Mouse (Mus musculus) NIH3T3 (cell line): ENCODE results near the gene Lrrc61.

Experiments
- DNase-seq: peaks from one replicate; pipeline ENCODE4 v3.0.0-alpha.2; 2012; ENCODE audit warnings: low read depth

The Lrrc61 gene

DNA sequence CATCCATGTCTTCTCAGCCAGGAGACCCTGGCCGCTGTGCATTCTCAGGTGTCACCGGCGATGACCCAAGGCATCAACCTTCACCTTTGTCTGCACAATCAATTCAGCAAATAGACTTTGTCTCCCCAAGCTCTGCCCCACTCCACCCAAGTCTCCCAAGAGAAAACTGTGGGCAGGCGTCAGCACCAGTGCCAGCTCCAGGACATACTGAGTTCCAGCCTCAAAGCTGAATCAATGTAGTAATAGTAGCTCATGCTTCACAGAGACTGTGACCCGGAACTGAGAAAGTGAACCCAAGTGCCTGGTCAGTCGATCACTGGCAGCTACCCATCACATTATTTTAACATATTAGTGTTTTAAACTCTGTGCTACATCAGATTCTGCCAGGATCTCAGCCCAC lies 6.3 kb upstream of the Lrrc61 start:
- DNase-seq, result peak; percentile 40

DNA sequence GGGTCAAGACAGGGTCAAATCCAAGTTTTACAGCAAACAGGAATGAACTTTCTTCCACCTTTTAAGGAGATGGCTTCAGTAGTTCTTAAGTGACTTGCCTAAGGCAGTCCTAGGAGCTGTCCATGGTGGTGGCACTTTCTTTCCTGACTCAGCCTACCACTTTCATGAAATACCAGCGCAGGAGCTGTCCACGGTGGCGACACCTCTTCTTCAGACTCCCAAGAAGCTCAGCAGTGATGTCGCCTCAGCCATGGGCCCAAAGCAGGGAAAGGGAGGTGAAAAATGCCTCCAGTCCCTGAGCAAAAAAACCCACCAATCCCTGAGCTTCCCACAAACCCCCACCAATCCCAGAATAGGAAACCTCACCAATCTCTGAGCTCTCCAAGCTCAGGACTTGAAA lies 1.7 kb upstream of the Lrrc61 start:
- DNase-seq, result peak; percentile 68

DNA sequence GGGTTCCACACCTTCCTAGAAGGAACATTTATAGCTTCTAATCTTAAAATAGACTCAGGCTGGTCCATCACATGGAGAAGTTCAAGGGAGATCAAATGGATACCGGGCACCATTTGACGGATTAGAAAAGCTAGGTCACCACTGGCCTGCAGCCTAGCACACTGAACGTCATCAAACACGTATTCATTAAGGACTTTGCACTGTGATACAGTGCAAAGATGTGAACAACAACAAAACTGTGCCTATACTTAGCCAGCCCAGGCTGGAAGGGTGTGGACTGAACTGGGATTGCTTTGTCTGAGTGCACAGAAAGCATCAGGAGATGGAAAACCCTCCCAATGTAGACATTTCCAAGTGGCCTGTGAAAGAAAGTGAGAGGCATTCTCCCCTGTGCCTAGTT lies 777 bp upstream of the Lrrc61 start:
- peak; percentile 48 for DNase-seq

DNA sequence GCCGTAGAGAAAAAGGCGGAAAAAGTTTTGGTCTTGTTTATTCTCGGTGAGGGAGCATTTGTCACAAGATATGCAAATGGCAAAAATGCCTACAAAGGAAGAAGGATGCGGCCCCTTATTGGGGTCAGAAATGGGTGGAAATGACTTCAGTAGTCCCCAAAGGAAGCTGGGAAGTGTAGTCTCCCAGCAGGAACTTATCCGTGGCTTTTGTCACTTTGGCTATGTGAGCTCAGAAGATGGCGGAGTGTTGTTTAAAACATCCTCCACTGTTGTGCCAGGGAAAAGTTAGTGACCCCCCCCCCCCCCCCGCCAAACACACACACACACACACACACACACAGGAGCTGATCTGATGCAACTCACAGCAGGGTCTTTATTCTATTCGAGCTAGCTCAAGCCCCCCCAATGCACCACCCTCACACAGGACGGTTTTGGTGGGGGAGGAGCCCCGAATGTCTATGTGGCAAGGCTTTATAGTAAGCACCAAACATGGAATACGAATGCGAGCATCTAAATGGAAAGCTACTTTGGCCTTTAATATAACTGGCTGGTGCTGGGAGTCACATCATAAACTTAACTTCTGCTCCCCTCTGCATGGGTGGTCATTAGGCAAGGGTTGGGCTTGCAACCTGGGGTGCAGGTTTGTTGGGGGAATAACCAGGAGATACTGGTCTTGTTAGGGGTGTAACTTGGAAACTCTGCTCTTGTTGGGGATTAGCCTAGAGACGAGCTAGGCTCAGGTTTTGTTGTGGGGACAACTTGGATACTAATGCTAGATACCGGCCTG lies 701 bp downstream of the Lrrc61 start:
- DNase-seq, result peak; percentile 72

DNA sequence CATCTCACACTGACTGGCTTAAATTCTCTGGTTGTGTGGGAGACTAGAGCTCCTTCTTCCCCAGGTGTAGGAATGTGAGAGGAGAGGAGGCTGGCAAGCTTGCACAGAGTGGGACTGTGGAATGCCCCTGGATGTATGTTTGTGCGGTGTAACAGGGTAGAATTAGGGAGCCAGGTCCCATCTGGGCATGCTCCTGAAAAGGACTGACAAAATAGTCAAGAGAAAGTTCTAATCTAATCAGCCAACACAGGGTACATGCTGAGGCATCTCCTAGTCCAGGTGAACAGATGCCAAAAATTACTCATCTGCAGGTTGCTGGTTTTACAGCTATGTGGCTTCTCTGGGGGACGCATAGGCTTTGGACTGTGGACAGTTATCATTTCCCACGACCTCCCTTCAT lies 1.4 kb downstream of the Lrrc61 start:
- no peak for DNase-seq

DNA sequence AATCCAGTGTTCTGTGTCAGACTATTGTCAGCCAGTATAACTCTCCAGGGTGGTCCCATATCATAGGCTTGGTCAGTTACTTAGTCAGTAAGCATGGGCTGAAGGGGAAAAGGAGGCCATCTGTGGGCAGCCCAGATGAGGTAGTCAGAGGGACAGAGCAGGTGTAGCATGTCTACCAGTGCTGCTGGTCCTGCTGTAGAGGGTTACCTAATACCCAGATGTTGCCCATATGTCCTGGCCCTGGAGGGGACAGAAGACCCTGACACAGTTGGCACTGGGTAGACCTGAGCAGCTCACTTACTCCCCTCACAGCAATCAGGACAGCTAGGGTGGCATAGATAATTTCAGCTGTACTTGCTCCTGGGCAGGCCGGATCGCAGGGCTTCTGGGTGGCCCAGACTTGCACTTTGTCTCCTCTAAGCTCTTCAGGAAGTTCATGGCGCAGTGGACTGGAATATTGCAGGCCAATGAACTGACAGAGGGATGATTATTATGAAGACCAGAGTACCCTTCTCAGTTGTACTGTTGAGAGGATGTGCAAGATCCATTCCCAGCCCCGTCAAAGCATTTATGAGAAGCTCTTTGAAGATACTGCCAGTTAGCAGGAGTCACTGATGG lies 11.2 kb downstream of the Lrrc61 start:
- DNase-seq, result no peak

DNA sequence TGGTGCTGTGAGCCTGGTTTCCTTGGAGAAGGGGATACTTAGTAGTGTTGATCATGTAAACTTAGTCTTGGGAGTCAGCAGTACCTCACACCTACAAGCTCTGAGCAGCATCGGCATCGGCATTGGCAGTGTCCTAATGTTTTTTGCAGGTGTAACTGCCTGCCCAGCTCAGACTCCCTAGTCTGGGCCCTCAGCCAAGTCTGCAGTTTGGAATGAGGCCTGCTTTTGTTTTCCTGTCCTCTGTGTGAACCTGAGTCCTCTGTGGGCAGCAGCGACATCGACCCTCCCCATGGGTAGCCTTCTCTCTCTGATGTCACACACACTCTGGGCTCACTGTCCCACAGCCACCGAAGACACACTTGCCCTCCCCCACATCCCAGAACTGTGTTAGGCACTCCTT lies 11.7 kb downstream of the Lrrc61 start:
- peak; percentile 73 for DNase-seq

DNA sequence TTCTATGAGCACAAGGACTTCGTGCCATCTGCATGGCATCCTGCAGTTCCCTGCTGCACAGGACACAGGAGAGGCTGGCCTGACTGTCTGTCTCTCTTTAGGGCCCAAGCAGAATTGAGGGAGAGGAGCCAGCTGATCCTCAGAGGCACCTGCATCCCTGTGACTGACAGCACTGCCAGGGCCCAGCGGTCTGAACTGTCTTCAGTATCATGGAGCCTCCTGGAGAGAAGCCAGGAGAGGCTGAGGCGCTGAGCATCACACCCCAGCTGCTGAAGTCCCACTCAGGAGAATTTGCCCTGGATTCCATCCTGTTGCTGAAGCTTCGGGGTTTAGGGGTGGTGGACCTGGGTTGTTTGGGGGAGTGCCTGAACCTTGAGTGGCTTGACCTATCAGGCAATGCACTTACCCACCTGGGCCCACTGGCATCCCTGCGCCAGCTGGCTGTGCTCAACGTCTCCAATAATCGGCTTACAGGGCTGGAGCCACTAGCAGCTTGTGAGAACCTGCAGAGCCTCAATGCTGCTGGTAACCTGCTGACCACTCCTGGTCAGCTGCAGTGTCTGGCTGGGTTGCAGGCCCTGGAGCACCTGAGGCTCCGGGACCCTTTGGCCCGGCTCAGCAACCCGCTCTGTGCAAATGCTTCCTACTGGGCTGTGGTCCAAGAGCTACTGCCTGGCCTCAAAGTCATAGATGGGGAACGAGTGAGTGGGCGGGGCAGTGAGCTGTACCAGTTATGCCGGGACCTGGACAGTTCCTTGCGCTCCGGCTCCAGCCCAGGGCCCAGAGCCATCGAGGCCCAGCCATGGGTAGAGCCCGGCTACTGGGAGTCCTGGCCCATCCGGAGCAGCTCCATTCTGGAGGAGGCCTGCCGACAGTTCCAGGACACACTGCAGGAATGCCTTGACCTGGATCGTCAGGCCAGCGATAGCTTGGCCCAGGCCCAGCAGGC lies 13.7 kb downstream of the Lrrc61 start:
- DNase-seq, result no peak

DNA sequence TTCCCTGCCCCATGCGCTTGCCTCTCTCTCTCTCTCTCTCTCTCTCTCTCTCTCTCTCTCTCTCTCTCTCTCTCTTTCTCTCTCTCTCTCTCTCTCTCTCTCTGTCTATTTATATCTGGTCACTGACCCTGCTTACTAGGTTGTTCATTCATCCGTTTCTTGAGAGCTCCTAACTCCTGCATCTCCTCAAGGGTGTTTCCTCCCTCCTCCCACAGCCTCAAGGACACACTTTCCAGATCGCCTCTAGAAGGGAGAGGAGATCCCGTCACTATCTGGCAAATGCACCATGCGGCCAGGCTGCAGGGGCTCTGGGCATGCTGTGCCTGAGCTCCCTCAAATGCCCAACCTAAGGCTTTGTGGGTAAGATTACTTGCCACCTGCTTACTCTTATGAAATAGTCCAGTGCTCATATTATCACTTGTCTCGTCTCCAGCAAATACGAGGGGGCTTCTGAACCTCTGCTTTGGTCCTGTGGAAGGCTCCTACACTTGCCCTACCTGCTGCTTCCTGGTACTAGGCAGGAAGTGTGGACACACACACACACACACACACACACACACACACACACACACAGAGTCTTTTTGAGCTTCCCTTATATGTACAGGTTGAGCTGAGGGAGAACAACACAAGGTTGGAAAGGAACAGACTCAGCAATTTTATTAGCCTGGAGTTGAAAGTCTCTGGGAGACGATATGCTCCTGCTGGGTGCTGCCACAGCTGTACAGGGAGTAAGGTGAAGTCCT lies 14.6 kb downstream of the Lrrc61 start:
- no peak for DNase-seq

DNA sequence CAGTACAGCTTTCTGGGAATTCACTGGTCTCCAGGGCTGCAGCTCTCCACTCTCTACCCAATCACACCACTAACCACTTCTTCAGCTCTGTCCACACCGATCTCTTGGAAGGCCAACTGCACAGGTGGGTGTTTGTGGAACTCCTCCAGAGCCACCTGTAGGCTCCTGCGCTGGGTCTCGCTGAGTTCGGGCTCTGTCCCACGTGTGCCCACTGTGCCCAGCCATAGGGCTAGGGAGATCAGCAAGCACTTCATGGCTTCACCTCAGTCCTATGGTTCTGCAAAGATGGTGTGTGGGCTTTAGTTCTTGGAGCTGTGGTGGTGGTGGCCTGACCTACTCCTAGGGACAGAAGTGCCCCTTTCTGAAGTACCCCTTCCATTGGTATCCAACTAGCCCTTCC lies 17.4 kb downstream of the Lrrc61 start:
- DNase-seq, result no peak

DNA sequence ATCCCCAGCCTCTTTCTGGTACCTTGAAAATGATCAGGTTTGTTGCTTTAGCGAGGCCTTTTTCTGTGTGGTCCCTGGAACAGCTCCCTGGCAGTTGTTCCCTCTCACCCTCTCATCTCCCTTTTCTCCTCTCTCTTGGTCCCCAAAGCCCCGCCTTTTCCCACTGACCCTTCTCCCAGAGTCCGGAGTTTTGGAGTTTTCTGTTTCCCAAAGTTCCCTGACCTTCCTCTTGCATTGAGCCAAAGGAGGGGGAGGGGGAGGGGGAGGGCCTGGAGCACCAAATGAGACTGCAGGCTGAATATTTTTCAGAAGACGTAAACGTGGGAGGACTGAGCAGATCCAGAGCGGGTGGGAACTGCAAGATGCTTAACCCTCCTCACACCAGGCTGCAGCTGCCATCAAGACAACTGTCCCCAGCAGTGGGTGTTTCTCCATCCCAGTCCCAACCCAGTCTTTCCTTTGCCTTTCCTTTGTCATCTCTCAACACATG lies 18.0 kb downstream of the Lrrc61 start, which contains the start of gene Rarres2:
Gene Rarres2, minus strand, starts transcription at position 218 of the 490 bp plus-strand sequence.
- DNase-seq, result peak; percentile 51

DNA sequence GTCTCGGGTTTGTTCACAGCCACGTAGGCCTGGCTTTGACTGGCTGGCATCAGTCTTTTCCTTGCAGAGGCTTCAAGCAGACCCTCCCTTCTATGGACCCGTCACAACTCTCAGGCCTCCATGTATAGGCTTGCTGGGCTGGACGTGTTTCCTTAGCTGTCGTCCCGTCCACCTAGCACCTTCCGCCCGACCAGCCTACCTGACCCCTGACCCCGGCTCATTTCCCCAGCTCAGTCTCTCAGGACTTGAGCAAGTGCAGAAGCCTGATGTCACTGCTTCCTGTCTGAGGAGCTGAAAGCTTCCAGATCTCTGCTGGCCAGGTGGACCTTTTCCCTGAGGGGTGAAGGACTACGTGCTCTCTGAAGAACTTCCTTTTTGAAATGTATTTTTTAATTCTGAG lies 18.7 kb downstream of the Lrrc61 start:
- no peak for DNase-seq

DNA sequence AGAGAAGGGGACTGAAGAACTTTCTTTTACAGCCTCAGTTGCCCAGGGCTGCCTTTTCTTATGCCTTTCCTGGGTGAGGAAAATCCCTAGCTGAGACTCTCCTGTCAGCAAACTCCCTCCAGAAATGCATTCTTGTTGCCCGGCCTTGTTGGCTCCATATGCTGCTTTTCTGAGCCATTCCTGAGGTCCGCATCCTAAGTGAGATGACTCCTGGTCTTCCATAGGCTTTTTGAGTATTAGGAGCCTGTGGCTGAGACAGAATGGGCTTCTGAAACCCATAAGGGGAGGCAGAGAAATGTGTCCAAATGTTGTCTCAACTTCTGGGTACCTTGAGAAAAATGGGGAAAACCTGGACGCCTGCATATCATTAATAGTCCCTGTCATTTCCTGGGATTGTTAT lies 19.4 kb downstream of the Lrrc61 start:
- DNase-seq, result no peak

DNA sequence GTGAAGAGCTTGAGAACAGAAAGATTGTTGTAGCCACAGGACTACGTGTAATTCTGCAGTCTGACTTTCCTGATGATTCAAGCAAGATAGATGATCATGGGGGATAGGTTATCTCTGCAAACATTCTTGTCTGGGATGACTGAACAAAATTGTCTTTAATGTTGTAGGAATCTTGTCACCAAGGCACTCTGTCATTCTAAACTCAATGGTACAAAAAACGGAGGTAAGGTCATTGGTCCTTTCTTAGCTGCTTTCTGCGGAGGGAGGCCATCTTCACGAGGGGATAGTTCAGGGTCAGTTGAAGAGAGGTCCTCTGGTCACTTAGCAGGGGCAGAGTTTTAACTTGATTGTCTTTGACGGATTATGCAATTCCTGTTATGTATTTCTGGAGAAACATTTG lies 24.1 kb downstream of the Lrrc61 start:
- DNase-seq, result peak; percentile 30

DNA sequence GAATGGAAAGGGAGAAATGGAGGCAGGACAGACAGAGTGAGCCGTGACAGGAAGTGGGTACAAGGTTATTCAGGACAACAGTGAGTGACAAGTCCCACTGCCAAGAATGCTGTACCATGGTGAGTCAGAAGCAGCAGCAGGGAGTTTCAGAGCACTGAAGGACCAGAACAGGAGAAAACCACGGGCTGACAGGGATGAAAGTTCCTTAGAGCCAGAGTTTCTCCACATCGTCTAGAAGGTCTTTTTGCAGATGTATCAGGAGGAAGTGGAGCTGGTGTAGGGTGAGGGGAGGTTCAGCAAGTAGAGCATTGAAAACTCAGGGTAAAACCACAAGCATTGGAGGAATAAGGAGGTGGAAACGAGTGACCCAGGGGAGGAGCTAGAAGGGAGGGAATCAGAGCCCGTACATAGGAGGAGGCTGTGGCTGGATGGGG lies 24.6 kb downstream of the Lrrc61 start:
- DNase-seq, result peak; percentile 73

DNA sequence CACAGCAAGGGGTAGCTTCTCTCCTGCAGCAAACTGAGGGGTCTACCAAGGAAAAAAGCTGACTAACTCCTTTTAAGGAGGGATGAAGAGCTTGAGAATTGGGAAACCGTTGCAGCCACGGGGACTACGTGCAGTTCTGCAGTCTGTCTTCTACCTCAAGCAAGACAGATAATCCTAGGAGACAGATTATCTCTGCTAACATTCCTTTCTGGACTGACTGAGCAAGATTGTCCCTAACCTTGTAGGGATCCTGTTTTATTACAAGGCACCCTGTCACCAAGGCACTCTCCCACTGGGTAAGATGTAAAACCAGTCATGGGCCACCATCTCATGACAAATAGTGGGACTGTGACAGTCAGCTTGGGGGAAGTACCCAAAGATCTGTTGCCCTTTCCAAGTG lies 26.7 kb downstream of the Lrrc61 start:
- no peak for DNase-seq

DNA sequence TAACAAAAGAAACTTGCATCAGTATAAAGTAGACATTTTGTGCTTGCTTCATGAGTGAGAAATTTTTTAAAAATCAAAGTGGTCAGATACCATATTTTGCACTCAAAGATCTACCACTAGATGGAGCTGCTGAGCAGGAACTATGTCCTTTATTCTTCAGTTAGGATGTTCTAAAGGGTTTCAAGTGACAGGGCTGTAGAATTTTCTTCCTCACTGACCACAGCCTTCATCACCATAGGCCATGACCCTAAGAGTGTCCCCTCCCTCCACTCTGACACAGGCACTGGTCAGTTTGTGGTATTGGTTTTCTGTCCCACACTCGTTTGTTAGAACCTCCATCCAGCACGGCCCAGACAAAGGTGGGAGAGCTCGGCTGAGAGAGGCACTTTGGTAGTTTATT lies 27.4 kb downstream of the Lrrc61 start:
- DNase-seq, result peak; percentile 87

DNA sequence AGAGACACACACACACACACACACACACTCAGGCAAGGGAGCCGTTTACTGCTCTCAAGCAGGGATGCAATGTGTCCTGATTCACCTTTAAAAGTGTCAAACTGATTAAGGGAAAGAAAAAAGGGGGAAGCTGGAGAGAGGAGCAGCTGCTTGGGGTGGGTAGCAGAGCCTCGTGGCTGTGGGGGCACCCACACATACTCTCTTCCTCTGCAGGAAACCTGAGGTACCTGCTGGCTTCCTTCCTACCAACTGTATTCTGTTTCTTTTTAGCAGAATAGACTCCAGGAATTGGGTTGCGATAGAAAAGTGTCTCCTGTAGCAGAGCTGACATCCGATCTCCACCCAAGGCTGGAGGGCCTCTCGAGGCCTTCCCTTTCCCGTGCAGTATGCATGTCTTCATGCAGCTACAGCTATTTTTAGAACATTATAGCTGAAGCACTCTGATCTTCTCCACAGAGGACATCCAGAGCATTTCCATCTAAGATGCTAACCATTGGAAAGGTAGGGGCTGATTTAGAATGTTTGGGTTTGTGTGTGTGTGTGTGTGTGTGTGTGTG lies 34.7 kb downstream of the Lrrc61 start, which contains the start of gene Gm45021:
Gene Gm45021, plus strand, starts transcription at position 417 of the 557 bp plus-strand sequence.
- no peak for DNase-seq

DNA sequence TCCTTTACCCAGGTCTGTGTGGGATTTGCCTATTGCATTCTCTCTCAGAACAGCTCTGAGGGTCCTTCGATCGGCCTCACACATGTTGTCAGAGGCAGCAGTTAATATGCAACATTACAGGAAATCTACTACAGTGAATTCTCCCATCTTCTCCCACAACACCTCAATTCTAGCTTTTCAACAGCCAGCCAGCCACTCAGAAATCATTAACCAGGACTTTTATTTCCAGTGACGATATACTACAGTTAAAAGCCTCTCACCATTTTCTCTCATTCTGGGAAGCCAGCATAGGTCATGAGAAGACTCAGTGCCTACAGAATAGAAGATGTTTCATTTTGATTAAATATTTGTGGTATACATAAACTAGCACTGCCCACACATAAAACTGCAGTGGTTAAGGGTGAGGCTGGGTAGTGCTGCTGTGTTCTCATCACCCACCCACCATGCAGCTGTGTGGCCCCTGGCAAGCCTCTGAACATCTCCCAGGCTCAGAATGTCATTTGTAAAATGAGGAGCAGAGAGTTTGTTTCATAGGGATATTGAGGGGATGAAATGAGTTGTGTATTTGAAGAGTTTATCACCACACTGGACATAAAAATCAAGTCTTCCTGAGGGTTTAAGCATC lies 36.7 kb downstream of the Lrrc61 start:
- no peak for DNase-seq

DNA sequence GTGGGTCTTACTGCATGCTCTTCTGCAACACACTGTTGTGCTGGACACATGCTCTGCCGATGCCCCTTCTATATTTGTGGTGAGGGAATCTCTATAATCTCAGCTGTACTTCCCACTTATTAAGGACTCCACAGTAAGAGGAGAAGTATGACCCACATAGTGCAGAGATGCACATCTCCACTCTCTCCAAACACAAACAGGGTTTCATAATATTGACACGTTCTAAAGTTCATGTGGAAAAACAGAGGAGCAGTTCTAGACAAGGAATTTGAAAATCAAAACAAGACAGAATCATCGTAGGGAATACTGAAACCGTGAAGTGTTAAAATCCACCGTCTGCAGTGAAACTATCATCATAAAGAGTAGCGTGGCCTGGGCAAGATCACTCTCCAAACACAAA lies 37.3 kb downstream of the Lrrc61 start:
- DNase-seq, result no peak
